23 mouse cellular contexts compared by ENCODE assay signal in genomic region chr13:89410504-89410903, GRCm38 (mm10).
DNase-seq lines count a peak whose midpoint lies in the region; TF ChIP-seq lines count a peak whose summit lies in the region.
"Had no signal": no experiment of that assay in that cellular context is flagged by ENCODE, and none has a peak within 500 bp of the region (broad histone marks: within the 10 kb centered on the region; RNA-seq: fewer than 3 reads in every experiment).

No protein-coding gene starts in this region.

- no peaks in the 10 kb centered on the region for H3K36me3 ChIP-seq in CH12.LX (replicated peaks in 1 of 2; ENCODE audit: control insufficient read depth in 1 of 2, insufficient read depth in 1 of 2, low read length in 1 of 2)
- H3K36me3 ChIP-seq in ES-E14 (ENCODE audit: control insufficient read depth, insufficient read depth, low read length, poor library complexity, severe bottlenecking): no peaks in the 10 kb centered on the region
- no peaks in the 10 kb centered on the region for H3K36me3 ChIP-seq in MEL (ENCODE audit: control insufficient read depth in 1 of 2, insufficient read depth in 2 of 2, low read length in 2 of 2)
- no peaks in the 10 kb centered on the region for H3K36me3 ChIP-seq in thymus, adult 2 months (ENCODE audit: control insufficient read depth, insufficient read depth, low read length)
- H3K36me3 ChIP-seq: G1E had no signal

- DNase-seq in CH12.LX (ENCODE audit: extremely low read depth) (no peak), ES-E14 (ENCODE audit: low read depth, low spot score) (no peak), MEL (ENCODE audit: low read depth, low spot score) (no peak), adipocyte (ENCODE audit: low spot score) (no peak)
- DNase-seq in thymus, adult 2 months: no peak
- DNase-seq in adrenal gland, postnatal 4 days (ENCODE audit: low spot score in 2 of 2): no peak
- DNase-seq: adrenal gland, adult 2 months; adrenal gland, adult 8-10 months; adrenal gland, postnatal 10 days; adrenal gland, postnatal 14 days; adrenal gland, postnatal 25 days; adrenal gland, postnatal 36 days; B cell, adult 2 months; cerebellum, adult 11 months; cerebellum, adult 11-12 months; cerebellum, adult 18-20 months; cerebellum, adult 2 months; cerebellum, adult 8-10 months; cerebellum, adult 9-10 months; cerebellum, adult 9-11 months; cerebellum, postnatal 10 days had no signal

- H3K9ac ChIP-seq in CH12.LX (ENCODE audit: insufficient read depth, low read depth): no peak overlapping the region
- H3K9ac ChIP-seq in ES-E14 (ENCODE audit: insufficient read depth, low read depth, low read length, poor library complexity, severe bottlenecking): no peak overlapping the region
- no peak overlapping the region for H3K9ac ChIP-seq in MEL (ENCODE audit: control insufficient read depth, low read depth, low read length, poor library complexity, severe bottlenecking)

- dilution Hi-C loops in CH12.LX (cut with MboI; ENCODE audit: extremely low pct_ligation_motif_present, extremely low pct_unique_long_range_greater_than_20kb, low sequenced_read_pairs): no loop called here

- TF ChIP-seq RAD21 in CH12.LX (IDR thresholded peaks at IDR 0.05; ENCODE audit: low read depth, low read length) (no peak), MEL (IDR thresholded peaks at IDR 0.05; ENCODE audit: low read depth, low read length) (no peak)

- no peak overlapping the region for H3K4me3 ChIP-seq in CH12.LX (replicated peaks in 1 of 3; ENCODE audit: low read depth in 2 of 3, low read length in 2 of 3, poor library complexity in 1 of 3)
- H3K4me3 ChIP-seq in ES-E14 (ENCODE audit: insufficient read depth in 1 of 2, low read depth in 1 of 2, low read length in 2 of 2, poor library complexity in 1 of 2, severe bottlenecking in 1 of 2): no peak overlapping the region
- H3K4me3 ChIP-seq in MEL (ENCODE audit: control insufficient read depth in 1 of 2, insufficient read depth in 1 of 2, low read depth in 2 of 2, low read length in 2 of 2): no peak overlapping the region
- H3K4me3 ChIP-seq in thymus, adult 2 months (ENCODE audit: control insufficient read depth, insufficient read depth, low read length): no peak overlapping the region

- H3K9me3 ChIP-seq in CH12.LX (replicated peaks; ENCODE audit: low read length): no peaks in the 10 kb centered on the region
- no peaks in the 10 kb centered on the region for H3K9me3 ChIP-seq in ES-E14 (ENCODE audit: control insufficient read depth, insufficient read depth, low read depth, low read length)
- no peaks in the 10 kb centered on the region for H3K9me3 ChIP-seq in MEL (replicated peaks; ENCODE audit: insufficient read depth, low read length)
- H3K9me3 ChIP-seq: G1E had no signal

- H3K27ac ChIP-seq in CH12.LX (ENCODE audit: insufficient read depth, low read depth) (no peak overlapping the region), ES-E14 (ENCODE audit: insufficient read depth, low read depth, low read length, poor library complexity, severe bottlenecking) (no peak overlapping the region), MEL (ENCODE audit: control insufficient read depth, low read depth, low read length) (no peak overlapping the region)
- no peak overlapping the region for H3K27ac ChIP-seq in thymus, adult 2 months (ENCODE audit: control insufficient read depth, insufficient read depth, low read length)

- H3K4me1 ChIP-seq in CH12.LX (ENCODE audit: control insufficient read depth in 1 of 2, insufficient read depth in 2 of 2) (peaks cover 0 to 10% of the 10 kb centered on the region in 2 experiments; a peak in 2 of 4 replicates), ES-E14 (ENCODE audit: control insufficient read depth in 2 of 2, insufficient read depth in 2 of 2, low read length in 2 of 2, poor library complexity in 1 of 2) (no peaks in the 10 kb centered on the region), MEL (ENCODE audit: control insufficient read depth in 1 of 2, insufficient read depth in 2 of 2, low read length in 2 of 2) (peaks cover 0 to 2% of the 10 kb centered on the region in 2 experiments; a peak in 1 of 4 replicates)
- H3K4me1 ChIP-seq in thymus, adult 2 months (replicated peaks; ENCODE audit: control insufficient read depth, insufficient read depth, low read length): no peaks in the 10 kb centered on the region

- H3K79me2 ChIP-seq in CH12.LX (replicated peaks; ENCODE audit: control insufficient read depth, extremely low read depth, insufficient read depth, poor library complexity, severe bottlenecking) (no peaks in the 10 kb centered on the region), MEL (ENCODE audit: control insufficient read depth, insufficient read depth, low read length, poor library complexity) (no peaks in the 10 kb centered on the region)

- no peaks in the 10 kb centered on the region for H3K27me3 ChIP-seq in CH12.LX (replicated peaks)
- H3K27me3 ChIP-seq in MEL (ENCODE audit: control insufficient read depth in 1 of 2, insufficient read depth in 2 of 2, low read length in 2 of 2): no peaks in the 10 kb centered on the region
- H3K27me3 ChIP-seq in thymus, adult 2 months (ENCODE audit: control insufficient read depth, insufficient read depth, low read length): no peaks in the 10 kb centered on the region
- H3K27me3 ChIP-seq: Patski had no signal

- no peak overlapping the region for H3K4me2 ChIP-seq in CH12.LX (ENCODE audit: insufficient read depth, low read depth, poor library complexity, severe bottlenecking)

- 94% methylated on average over 2 of the region's 2 CpGs for WGBS in thymus, adult 2 months

- TF ChIP-seq POLR2A in CH12.LX (IDR thresholded peaks at IDR 0.05; ENCODE audit: low read depth, low read length): no peak
- no peak for TF ChIP-seq POLR2A in MEL (IDR thresholded peaks at IDR 0.05; ENCODE audit: control insufficient read depth in 1 of 2, insufficient read depth in 1 of 2, low read depth in 1 of 2, low read length in 2 of 2, poor library complexity in 1 of 2)
- no peak for TF ChIP-seq POLR2A in thymus, adult 2 months (IDR thresholded peaks at IDR 0.05; ENCODE audit: control insufficient read depth, extremely low read depth, insufficient read depth, low read length, poor library complexity)

- TF ChIP-seq EP300 in CH12.LX (IDR thresholded peaks at IDR 0.05; ENCODE audit: low read length) (no peak), MEL (IDR thresholded peaks at IDR 0.05; ENCODE audit: low read depth in 1 of 2, low read length in 2 of 2) (no peak)

- TF ChIP-seq CTCF in CH12.LX (conservative IDR thresholded peaks at IDR 0.05 in 1 of 2, IDR thresholded peaks at IDR 0.05 in 1 of 2; ENCODE audit: low read depth in 2 of 2, low read length in 2 of 2): no peak
- TF ChIP-seq CTCF in MEL (IDR thresholded peaks at IDR 0.05 in 2 of 3, conservative IDR thresholded peaks at IDR 0.05 in 1 of 3; ENCODE audit: control insufficient read depth in 1 of 3, insufficient read depth in 1 of 3, low read depth in 2 of 3, low read length in 3 of 3, poor library complexity in 1 of 3, severe bottlenecking in 1 of 3): no peak
- TF ChIP-seq CTCF in thymus, adult 2 months (IDR thresholded peaks at IDR 0.05; ENCODE audit: borderline replicate concordance, control insufficient read depth, extremely low read depth, insufficient read depth, low read length, poor library complexity): no peak

- in situ Hi-C loops in CH12.LX (cut with MboI; ENCODE audit: low pct_ligation_motif_present, low pct_unique_long_range_greater_than_20kb, low sequenced_read_pairs): no loop called here
- in situ Hi-C loops in ES-E14 (cut with MboI; ENCODE audit: low sequenced_read_pairs in 2 of 2, unreplicated experiment in 2 of 2): no loop called here

TF ChIP-seq in CH12.LX, 34 proteins besides CTCF, POLR2A, EP300 and RAD21:
- TF ChIP-seq TBP (conservative IDR thresholded peaks at IDR 0.05; ENCODE audit: low read depth, low read length): no peak
- TF ChIP-seq MAFK (IDR thresholded peaks at IDR 0.05; ENCODE audit: insufficient replicate concordance, low read length): peak; percentile 88
- no peak for TF ChIP-seq ZKSCAN1 (IDR thresholded peaks at IDR 0.05; ENCODE audit: borderline replicate concordance, low read depth, low read length)
- no peak for TF ChIP-seq MEF2A (IDR thresholded peaks at IDR 0.05; ENCODE audit: borderline replicate concordance, low read depth, low read length)
- TF ChIP-seq IRF4 (IDR thresholded peaks at IDR 0.05; ENCODE audit: low read depth, low read length): no peak
- no peak for TF ChIP-seq HCFC1 (IDR thresholded peaks at IDR 0.05; ENCODE audit: low read depth, low read length)
TF ChIP-seq in CH12.LX: peak in this region for 1.

TF ChIP-seq in ES-E14, 5 proteins besides CTCF, POLR2A, EP300 and RAD21:
- TF ChIP-seq CHD2 (IDR thresholded peaks at IDR 0.05; ENCODE audit: low read depth, low read length): no peak
- no peak for TF ChIP-seq ZNF384 (IDR thresholded peaks at IDR 0.05; ENCODE audit: low read depth, low read length)
- TF ChIP-seq HCFC1 (IDR thresholded peaks at IDR 0.05; ENCODE audit: borderline replicate concordance, insufficient read depth, low read length): no peak
- no peak for TF ChIP-seq ZC3H11A (IDR thresholded peaks at IDR 0.05; ENCODE audit: borderline replicate concordance, low read depth, low read length)
- TF ChIP-seq MAFK (IDR thresholded peaks at IDR 0.05; ENCODE audit: insufficient read depth, low read depth, low read length): peak; percentile 66

TF ChIP-seq in MEL, 35 proteins besides CTCF, POLR2A, EP300 and RAD21:
- TF ChIP-seq MAFK (IDR thresholded peaks at IDR 0.05; ENCODE audit: borderline replicate concordance, low read depth, low read length) (peak; percentile 34; the same call in 1 of the 2 replicates), RCOR1 (IDR thresholded peaks at IDR 0.05; ENCODE audit: low read depth, low read length) (no peak), USF2 (IDR thresholded peaks at IDR 0.05; ENCODE audit: borderline replicate concordance in 1 of 2, insufficient read depth in 1 of 2, low read depth in 1 of 2, low read length in 2 of 2) (no peak)
TF ChIP-seq in MEL: peak in this region for 1.

Comparison
In these comparisons a context has a peak if more than half of its experiments do, and no peak if none do; other contexts are left out.
1. Of the 35 proteins assayed by ChIP-seq in both MEL and CH12.LX: peak only in MEL: none; only in CH12.LX: none; in both: MAFK; in neither: 34.